Mouse (Mus musculus): ENCODE measurements around the gene Ipp. TPM values are rescaled to one million over a fixed set of nuclear protein-coding genes. Genes with fewer than 3 reads are reported as not detected.

Ipp gene
- polyA plus RNA-seq (2014; fragmentation: Illumina TruSeq; extraction: RNeasy Lipid Tissue Mini Kit (QIAGEN cat#74804); ENCODE audit: low read depth, low replicate concordance) = 14.1 TPM

GRCm38 (mm10) chr4:116507425-116508218 lies at the start of gene Ipp:
Gene Ipp (plus strand): TSS chr4:116507549.

DNA sequence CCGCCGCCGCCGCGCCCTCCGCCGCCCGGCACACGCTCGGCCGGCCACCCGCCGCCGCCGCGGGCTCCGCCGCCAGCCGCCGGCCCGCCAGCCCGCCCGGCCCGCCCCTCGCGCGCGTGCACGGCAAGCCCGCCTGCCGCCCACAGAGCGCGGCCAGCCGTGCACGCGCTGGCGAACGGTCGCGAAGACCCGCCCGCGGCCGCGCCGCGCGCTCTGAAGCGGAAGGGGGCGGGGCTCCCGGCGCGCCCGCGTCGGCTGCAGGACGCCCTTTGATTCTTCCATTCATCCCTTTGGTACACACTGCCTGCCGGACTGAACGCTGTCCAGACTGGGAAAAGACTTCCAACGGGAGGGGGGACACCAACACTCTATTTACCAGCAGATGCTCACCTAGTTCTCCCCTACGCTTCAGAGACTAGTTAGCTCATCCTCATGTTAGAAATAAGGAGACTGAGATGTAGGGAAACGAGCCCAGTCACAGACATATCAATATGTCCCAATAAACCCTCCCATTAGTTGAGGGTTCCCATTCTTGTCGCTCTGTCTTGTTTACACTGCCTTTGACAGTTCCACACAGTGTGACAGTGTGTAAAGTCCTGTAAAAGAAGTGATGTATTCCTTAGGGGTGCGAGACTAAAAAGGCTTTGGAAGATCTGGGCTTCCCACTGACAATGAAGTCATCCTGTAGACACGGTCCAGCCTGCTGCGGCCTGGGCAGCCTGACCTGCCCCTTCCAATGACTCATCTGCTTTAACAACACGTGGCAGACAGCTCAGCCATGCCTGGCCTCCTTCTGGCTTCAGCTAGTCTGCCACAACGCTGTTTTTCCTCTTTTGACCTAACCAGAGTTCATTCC lies 43.0 kb upstream of the Ipp start, which contains the start of gene Mast2:
Gene Mast2, minus strand, starts transcription at position 58 of the 856 bp plus-strand sequence.

GRCm38 (mm10) chr4:116555413-116556300 lies 48.3 kb downstream of the Ipp start, which contains the start of gene Tmem69:
Gene Tmem69 (minus strand): TSS chr4:116555936.

GRCm38 (mm10) chr4:116557306-116558121 lies 50.2 kb downstream of the Ipp start, which contains the start of gene Gpbp1l1:
Gene Gpbp1l1 (plus strand): TSS chr4:116557658.

Other genes with a start within 250 kb of the Ipp start
- gene Mast2, start 43.4 kb upstream of the Ipp start, polyA plus RNA-seq (2014; fragmentation: Illumina TruSeq; extraction: RNeasy Lipid Tissue Mini Kit (QIAGEN cat#74804); ENCODE audit: low read depth, low replicate concordance) = 4.4 TPM
- 60.7 TPM for gene Tmem69, start 48.4 kb downstream of the Ipp start, polyA plus RNA-seq (2014; fragmentation: Illumina TruSeq; extraction: RNeasy Lipid Tissue Mini Kit (QIAGEN cat#74804); ENCODE audit: low read depth, low replicate concordance)
- 42.1 TPM for gene Gpbp1l1, start 50.1 kb downstream of the Ipp start, polyA plus RNA-seq (2014; fragmentation: Illumina TruSeq; extraction: RNeasy Lipid Tissue Mini Kit (QIAGEN cat#74804); ENCODE audit: low read depth, low replicate concordance)
- gene Ccdc17, start 89.1 kb downstream of the Ipp start, polyA plus RNA-seq (2014; fragmentation: Illumina TruSeq; extraction: RNeasy Lipid Tissue Mini Kit (QIAGEN cat#74804); ENCODE audit: low read depth, low replicate concordance) = 3.9 TPM
- 33.0 TPM for gene Nasp, start 120.4 kb downstream of the Ipp start, polyA plus RNA-seq (2014; fragmentation: Illumina TruSeq; extraction: RNeasy Lipid Tissue Mini Kit (QIAGEN cat#74804); ENCODE audit: low read depth, low replicate concordance)
- gene Akr1a1, start 144.1 kb downstream of the Ipp start, polyA plus RNA-seq (2014; fragmentation: Illumina TruSeq; extraction: RNeasy Lipid Tissue Mini Kit (QIAGEN cat#74804); ENCODE audit: low read depth, low replicate concordance) = 415 TPM
- gene Prdx1, start 178.0 kb downstream of the Ipp start, polyA plus RNA-seq (2014; fragmentation: Illumina TruSeq; extraction: RNeasy Lipid Tissue Mini Kit (QIAGEN cat#74804); ENCODE audit: low read depth, low replicate concordance) = 5,000 TPM
- gene Mmachc, start 200.9 kb downstream of the Ipp start, polyA plus RNA-seq (2014; fragmentation: Illumina TruSeq; extraction: RNeasy Lipid Tissue Mini Kit (QIAGEN cat#74804); ENCODE audit: low read depth, low replicate concordance) = 20.8 TPM
- 9.7 TPM for gene Ccdc163, start 201.0 kb downstream of the Ipp start, polyA plus RNA-seq (2014; fragmentation: Illumina TruSeq; extraction: RNeasy Lipid Tissue Mini Kit (QIAGEN cat#74804); ENCODE audit: low read depth, low replicate concordance)
- 6.9 TPM for gene Tesk2, start 213.4 kb downstream of the Ipp start, polyA plus RNA-seq (2014; fragmentation: Illumina TruSeq; extraction: RNeasy Lipid Tissue Mini Kit (QIAGEN cat#74804); ENCODE audit: low read depth, low replicate concordance)

Data from liver, adult 10 weeks (tissue).